In genomic region chr3:16466388-16466787, GRCm38 (mm10) we compare ENCODE assay signal across 8 mouse cellular contexts.
A peak's percentile ranks its signal among the peaks of the same experiment; 100 is the strongest.
DNase-seq lines count a peak whose midpoint lies in the region; ATAC-seq and TF ChIP-seq lines count a peak whose summit lies in the region.

No protein-coding gene starts in this region.

- no peak overlapping the region for H3K9ac ChIP-seq in kidney, embryonic 14.5 days (ENCODE audit: low read depth, low read length)
- H3K9ac ChIP-seq in forebrain, embryonic 12.5 days = 0 out of 2 replicates have a peak overlapping the region, but pooled peaks have one; percentile 36
- H3K9ac ChIP-seq in limb, embryonic 15.5 days = no peak overlapping the region

- peak; percentile 64 for TF ChIP-seq CTCF in kidney, adult 2 months (conservative IDR thresholded peaks at IDR 0.05; ENCODE audit: insufficient read depth, insufficient read length, low read depth, low read length)

- TF ChIP-seq POLR2A in kidney, adult 2 months (IDR thresholded peaks at IDR 0.05; ENCODE audit: low read depth, low read length) = no peak

- no peak overlapping the region for H3K27ac ChIP-seq in kidney, adult 2 months (ENCODE audit: insufficient read depth, low read depth, low read length)
- H3K27ac ChIP-seq in kidney, embryonic 14.5 days (ENCODE audit: low read depth, low read length) = no peak overlapping the region
- H3K27ac ChIP-seq in forebrain, embryonic 12.5 days = no peak overlapping the region
- no peak overlapping the region for H3K27ac ChIP-seq in limb, embryonic 15.5 days

- H3K4me1 ChIP-seq in kidney, adult 2 months (ENCODE audit: control insufficient read depth, insufficient read depth, low read length) = no peaks in the 10 kb centered on the region; the same call in 1 of the 2 replicates
- H3K4me1 ChIP-seq in kidney, embryonic 14.5 days (ENCODE audit: control insufficient read depth, insufficient read depth, low read length) = no peaks in the 10 kb centered on the region
- H3K4me1 ChIP-seq in forebrain, embryonic 12.5 days = no peaks in the 10 kb centered on the region
- H3K4me1 ChIP-seq in limb, embryonic 15.5 days = no peaks in the 10 kb centered on the region

- H3K4me2 ChIP-seq in kidney, embryonic 14.5 days (replicated peaks; ENCODE audit: low read depth, low read length) = no peak overlapping the region; the same call in 1 of the 2 replicates
- peak overlapping the region; percentile 46 for H3K4me2 ChIP-seq in forebrain, embryonic 12.5 days
- peak overlapping the region; percentile 24; the same call in 1 of the 2 replicates for H3K4me2 ChIP-seq in limb, embryonic 15.5 days

- no peak for ATAC-seq in kidney, embryonic 14.5 days (ENCODE audit: low FRiP score, low TSS enrichment)
- peak; percentile 80; the same call in 1 of the 2 replicates for ATAC-seq in forebrain, embryonic 12.5 days (ENCODE audit: low FRiP score)
- ATAC-seq in limb, embryonic 15.5 days (ENCODE audit: insufficient number of reproducible peaks, low FRiP score, low TSS enrichment, low read depth) = no peak
- no peak for ATAC-seq in monocyte, adult 5-6 weeks (replicated peaks; ENCODE audit: insufficient number of reproducible peaks, low FRiP score, low TSS enrichment, poor library complexity, severe bottlenecking)

- whole genome bisulfite sequencing in kidney, adult 2 months = 16% methylated on average over 9 of the region's 9 CpGs
- WGBS in kidney, embryonic 14.5 days = 14% methylated on average over 9 of the region's 9 CpGs
- 19% methylated on average over 9 of the region's 9 CpGs for WGBS in forebrain, embryonic 12.5 days
- WGBS in limb, embryonic 15.5 days = 10% methylated on average over 9 of the region's 9 CpGs

- H3K36me3 ChIP-seq in kidney, adult 2 months (ENCODE audit: control insufficient read depth, insufficient read depth, low read length) = no peaks in the 10 kb centered on the region
- no peaks in the 10 kb centered on the region for H3K36me3 ChIP-seq in kidney, embryonic 14.5 days (ENCODE audit: control insufficient read depth, insufficient read depth, low read length)
- no peaks in the 10 kb centered on the region for H3K36me3 ChIP-seq in forebrain, embryonic 12.5 days (replicated peaks)
- no peaks in the 10 kb centered on the region for H3K36me3 ChIP-seq in limb, embryonic 15.5 days

- H3K4me3 ChIP-seq in kidney, adult 2 months (ENCODE audit: insufficient read depth, low read depth, low read length) = no peak overlapping the region
- H3K4me3 ChIP-seq in kidney, embryonic 14.5 days (ENCODE audit: low read length) = no peak overlapping the region
- no peak overlapping the region for H3K4me3 ChIP-seq in forebrain, embryonic 12.5 days (replicated peaks)
- H3K4me3 ChIP-seq in limb, embryonic 15.5 days = no peak overlapping the region

- H3K27me3 ChIP-seq in kidney, adult 2 months (replicated peaks; ENCODE audit: control insufficient read depth, insufficient read depth, low read length) = no peaks in the 10 kb centered on the region
- no peaks in the 10 kb centered on the region for H3K27me3 ChIP-seq in kidney, embryonic 14.5 days (ENCODE audit: control insufficient read depth, insufficient read depth, low read length)
- no peaks in the 10 kb centered on the region for H3K27me3 ChIP-seq in forebrain, embryonic 12.5 days
- H3K27me3 ChIP-seq in limb, embryonic 15.5 days = no peaks in the 10 kb centered on the region

- peak; percentile 22 for DNase-seq in kidney, adult 2 months
- peak; percentile 6 for DNase-seq in c-Kit-positive CD71-positive TER-119-negative erythroid progenitor cells, embryonic 14.5 days (ENCODE audit: low read depth)
- peak; percentile 61 for DNase-seq in kidney, postnatal 10 days
- peak; percentile 73 for DNase-seq in right cerebral cortex, adult 18-20 months

- no peaks in the 10 kb centered on the region for H3K9me3 ChIP-seq in kidney, embryonic 14.5 days (ENCODE audit: control insufficient read depth, low read length)
- H3K9me3 ChIP-seq in forebrain, embryonic 12.5 days = no peaks in the 10 kb centered on the region
- H3K9me3 ChIP-seq in limb, embryonic 15.5 days = no peaks in the 10 kb centered on the region

Comparison
In these comparisons a context has a peak if more than half of its experiments do, and no peak if none do; other contexts are left out.
1. DNase-seq: peak in every context shown above with its lines; median percentile 73 in right cerebral cortex, adult 18-20 months; 61 in kidney, postnatal 10 days; 22 in kidney, adult 2 months; 6 in c-Kit-positive CD71-positive TER-119-negative erythroid progenitor cells, embryonic 14.5 days.